Mouse (Mus musculus) stomach, postnatal 0 days (tissue): ENCODE measurements around the gene Mc1r. TPM values are rescaled to one million over a fixed set of nuclear protein-coding genes. Genes with fewer than 3 reads are reported as not detected.

Experiments used
- ATAC-seq: fragments of 200-750 bp; cut with Nextera tagmentation; 2 replicates; pipeline ENCODE4 v1.8.0; 2017; ENCODE audit not compliant: low FRiP score, low TSS enrichment
- DNase-seq: peaks from one replicate; pipeline ENCODE4 v3.0.0-alpha.2; 2016; ENCODE audit warnings: low spot score
- H3K27ac ChIP-seq: fragments of 300-500 bp; sonication (generic); replicated peaks from 2 replicates; pipeline ENCODE4 v1.5.1; 2014; ENCODE audit warnings: mild to moderate bottlenecking, control low read depth
- H3K27me3 ChIP-seq: fragments of 300-500 bp; sonication (generic); 2 replicates; pipeline ENCODE4 v1.6.1; 2014; ENCODE audit warnings: low read length; ENCODE audit not compliant: control insufficient read depth, insufficient read depth
- H3K36me3 ChIP-seq: fragments of 300-500 bp; sonication (generic); 2 replicates; pipeline ENCODE4 v1.6.1; 2014; ENCODE audit warnings: low read length, mixed read lengths; ENCODE audit not compliant: control insufficient read depth, insufficient read depth
- H3K4me1 ChIP-seq: fragments of 300-500 bp; sonication (generic); replicated peaks from 2 replicates; pipeline ENCODE4 v1.6.1; 2014; ENCODE audit warnings: antibody characterized with exemption; ENCODE audit not compliant: control insufficient read depth, insufficient read depth
- H3K4me2 ChIP-seq: fragments of 300-500 bp; sonication (generic); replicated peaks from 2 replicates; pipeline ENCODE4 v1.6.1; 2014; ENCODE audit warnings: low read depth, mild to moderate bottlenecking, control low read depth, moderate library complexity
- H3K4me3 ChIP-seq: fragments of 300-500 bp; sonication (generic); 2 replicates; pipeline ENCODE4 v1.5.1; 2014; ENCODE audit warnings: low read depth, low read length, control low read depth
- H3K9ac ChIP-seq: fragments of 300-500 bp; sonication (generic); 2 replicates; pipeline ENCODE4 v1.6.1; 2014; ENCODE audit warnings: mild to moderate bottlenecking, low read length, control low read depth, mixed read lengths
- H3K9me3 ChIP-seq: fragments of 300-500 bp; sonication (generic); 2 replicates; pipeline ENCODE4 v1.6.1; 2016; ENCODE audit warnings: low read length; ENCODE audit not compliant: control insufficient read depth
- CTCF ChIP-seq: IDR thresholded peaks from 2 replicates; pipeline ENCODE4 v1.5.1; 2016; ENCODE audit warnings: antibody characterized with exemption, low read depth, mild to moderate bottlenecking, moderate library complexity
- EP300 ChIP-seq: optimal IDR thresholded peaks from 2 replicates; pipeline ENCODE3; 2016; ENCODE audit warnings: antibody characterized with exemption
- WGBS: fragments of 180-500 bp; shearing (Covaris S2); extraction: QIAGEN DNeasy Blood & Tissue Kit; methylation state at CpG from one replicate; pipeline ENCODE4 v1.1.7; 2014; 5-methylcytosine and 5-hydroxymethylcytosine counted together
- polyA plus RNA-seq: library from polyadenylated mRNA; unstranded; fragments of >200 nt; fragmentation: Nextera tagmentation; extraction: Ambion mirVana; gene quantifications from 2 replicates; pipeline ENCODE4 v1.2.1, GENCODE M21; 2015

Mc1r gene
- polyA plus RNA-seq, 1 experiment from 2014 or later = not detected

- no peaks in the 10 kb centered on the region for H3K4me1 ChIP-seq
- H3K27ac ChIP-seq = no peak overlapping the region
- no peaks in the 10 kb centered on the region for H3K36me3 ChIP-seq
- ATAC-seq = peak; percentile 69
- H3K4me3 ChIP-seq = peak overlapping the region; percentile 27
- H3K9me3 ChIP-seq = 0 out of 2 replicates have a peak, but pooled peaks cover 1% of the 10 kb centered on the region
- H3K27me3 ChIP-seq = no peaks in the 10 kb centered on the region
- 13% methylated on average over 16 of the region's 17 CpGs for WGBS
- peak; percentile 72 for DNase-seq
- no peak overlapping the region; the same call in 1 of the 2 replicates for H3K9ac ChIP-seq
- TF ChIP-seq EP300 (no peak), CTCF (peak; percentile 75)
- H3K4me2 ChIP-seq = peak overlapping the region; percentile 47
Measured at GRCm38 (mm10) chr8:123422056-123422780, 15.3 kb downstream of the Mc1r start.

- Histone ChIP-seq H3K27ac (no peak overlapping the region), H3K36me3 (no peaks in the 10 kb centered on the region), H3K9ac (no peak overlapping the region), H3K9me3 (peaks cover 6% of the 10 kb centered on the region; the same call in 1 of the 2 replicates), H3K4me1 (no peaks in the 10 kb centered on the region), H3K4me3 (no peak overlapping the region), H3K27me3 (no peaks in the 10 kb centered on the region), H3K4me2 (peak overlapping the region; percentile 47; the same call in 1 of the 2 replicates)
- no peak for DNase-seq
- 0 out of 2 replicates have a peak, but pooled peaks have one; percentile 14 for ATAC-seq
- TF ChIP-seq EP300 (no peak), CTCF (no peak)
- WGBS = 15% methylated on average over 3 of the region's 3 CpGs
Measured at GRCm38 (mm10) chr8:123422781-123423159, 15.9 kb downstream of the Mc1r start.

GRCm38 (mm10) chr8:123423441-123423840 lies 16.5 kb downstream of the Mc1r start, which contains the start of gene Def8:
Def8 (plus strand) TSS chr8:123423527.
- Histone ChIP-seq H3K9me3 (peaks cover 12% of the 10 kb centered on the region; the same call in 1 of the 2 replicates), H3K27ac (no peak within 1 kb of the TSS), H3K36me3 (no peaks in the 10 kb centered on the region), H3K27me3 (no peaks in the 10 kb centered on the region), H3K4me3 (peak within 1 kb of the TSS; percentile 27), H3K4me2 (peak within 1 kb of the TSS; percentile 47), H3K9ac (no peak within 1 kb of the TSS; the same call in 1 of the 2 replicates), H3K4me1 (no peaks in the 10 kb centered on the region)
- no peak for ATAC-seq
- TF ChIP-seq EP300 = no peak
- 69% methylated on average over 7 of the region's 7 CpGs for WGBS
- no peak for DNase-seq

- Histone ChIP-seq H3K36me3 (no peaks in the 10 kb centered on the region), H3K9me3 (peaks cover 20% of the 10 kb centered on the region; the same call in 1 of the 2 replicates), H3K9ac (no peak overlapping the region), H3K27me3 (no peaks in the 10 kb centered on the region), H3K27ac (no peak overlapping the region), H3K4me1 (no peaks in the 10 kb centered on the region), H3K4me2 (no peak overlapping the region), H3K4me3 (no peak overlapping the region)
- 96% methylated on average over 27 of the region's 27 CpGs for WGBS
- TF ChIP-seq EP300 = no peak
- no peak for TF ChIP-seq CTCF
- DNase-seq (no peak), ATAC-seq (no peak)
Measured at GRCm38 (mm10) chr8:123426511-123427509, 19.9 kb downstream of the Mc1r start.

- Histone ChIP-seq H3K36me3 (no peaks in the 10 kb centered on the region), H3K4me1 (no peaks in the 10 kb centered on the region), H3K9me3 (peaks cover 20% of the 10 kb centered on the region; the same call in 1 of the 2 replicates), H3K27ac (no peak overlapping the region), H3K4me2 (no peak overlapping the region), H3K27me3 (no peaks in the 10 kb centered on the region), H3K4me3 (no peak overlapping the region), H3K9ac (no peak overlapping the region)
- ATAC-seq (no peak), DNase-seq (no peak)
- no peak for TF ChIP-seq EP300
- WGBS = 96% methylated on average over 24 of the region's 24 CpGs
Measured at GRCm38 (mm10) chr8:123427639-123428275, 20.9 kb downstream of the Mc1r start.
